Mouse (Mus musculus) adrenal gland, postnatal 10 days (tissue): ENCODE results near the gene Ttc30a2. TPM values are rescaled to one million over a fixed set of nuclear protein-coding genes. Genes with fewer than 3 reads are reported as not detected.
"Not testable (repeated sequence)": the region's sequence is repeated elsewhere in the genome, so short reads cannot be mapped to it uniquely, and the experiment has no call there.

Experiments
- DNase-seq: peaks from one replicate; pipeline ENCODE4 v3.0.0; 2021; ENCODE audit warnings: mixed read lengths
- total RNA-seq, 2 experiments: library from RNA; stranded (reverse); gene quantifications; 2 replicates each; pipeline ENCODE4 v1.2.3; 2021

Gene Ttc30a2
- total RNA-seq, 2 experiments from 2014 or later, result 0.78 to 1.2 TPM

GRCm38 (mm10) chr2:75981440-75982081 lies 3.6 kb upstream of the Ttc30a2 start, which contains the start of gene Ttc30a1:
Gene Ttc30a1, minus strand, starts transcription at chr2:75981967.
- DNase-seq, result peak; percentile 83

GRCm38 (mm10) chr2:75980933-75981439 lies 3.0 kb upstream of the Ttc30a2 start:
- DNase-seq, result not testable (repeated sequence)

- not testable (repeated sequence) for DNase-seq
These were observed 1.9 kb downstream of the Ttc30a2 start for GRCm38 (mm10) chr2:75976070-75976469.

DNA sequence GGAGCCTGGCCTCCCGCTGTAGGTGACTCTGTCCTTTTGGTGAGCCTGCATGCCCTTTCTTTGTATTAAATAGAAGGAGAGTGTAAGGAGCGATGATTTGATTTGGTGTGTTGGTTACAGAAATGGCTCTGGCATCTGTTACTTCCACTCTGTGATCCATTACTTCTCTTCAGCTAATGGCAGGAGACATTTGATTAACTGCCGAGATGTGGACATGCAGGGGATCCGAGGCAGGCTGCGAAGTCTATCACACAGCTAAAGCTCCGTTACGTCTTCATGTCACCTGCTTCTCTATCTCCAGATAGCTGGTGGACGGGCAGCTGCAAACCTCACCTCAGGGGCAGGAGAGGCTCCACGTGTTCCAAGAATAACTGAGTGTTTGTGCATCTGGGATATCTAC lies 3.8 kb downstream of the Ttc30a2 start:
- no peak for DNase-seq

DNA sequence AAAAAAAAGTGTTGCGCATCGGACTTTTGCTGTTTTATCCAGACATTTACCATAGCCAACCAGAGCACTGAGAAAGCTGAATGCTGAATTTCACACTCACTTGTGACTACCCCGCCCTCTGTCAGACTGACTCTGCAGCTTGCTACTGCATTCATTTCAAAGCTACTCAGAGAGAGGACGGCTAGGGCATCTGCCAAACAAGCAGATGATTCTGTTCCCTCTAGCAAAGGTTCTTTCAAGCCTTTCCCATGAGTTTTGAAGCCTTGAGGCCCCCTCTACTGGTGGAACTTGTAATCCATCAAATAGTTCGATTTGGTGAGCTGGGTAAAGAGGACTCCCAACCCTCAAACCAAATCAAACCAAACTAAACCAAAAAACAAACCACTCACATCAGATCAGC lies 13.0 kb downstream of the Ttc30a2 start:
- DNase-seq, result peak; percentile 75

DNA sequence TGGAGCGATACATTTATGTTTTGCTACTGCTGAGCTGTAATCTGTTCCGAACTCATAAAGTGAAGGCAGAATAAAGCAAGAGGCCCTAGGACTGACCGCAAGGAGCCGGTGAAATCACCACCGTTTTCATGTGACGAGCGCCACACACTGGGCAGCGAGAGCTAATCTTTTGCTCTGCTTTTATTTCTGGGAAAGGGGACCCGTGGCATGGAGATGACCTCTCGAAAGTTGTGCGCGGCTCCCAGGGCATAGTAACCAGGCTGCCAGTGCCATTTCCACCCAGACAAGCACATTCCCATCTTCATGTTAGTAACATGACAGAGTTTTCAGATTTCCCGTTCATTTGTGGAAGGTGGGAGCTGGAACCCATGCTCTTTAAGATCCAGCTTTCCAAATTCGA lies 13.5 kb downstream of the Ttc30a2 start:
- DNase-seq, result peak; percentile 85

- peak; percentile 25 for DNase-seq
These were observed 13.9 kb downstream of the Ttc30a2 start for GRCm38 (mm10) chr2:75964051-75964450.

- no peak for DNase-seq
These were observed 14.6 kb downstream of the Ttc30a2 start for GRCm38 (mm10) chr2:75963211-75963840.

DNA sequence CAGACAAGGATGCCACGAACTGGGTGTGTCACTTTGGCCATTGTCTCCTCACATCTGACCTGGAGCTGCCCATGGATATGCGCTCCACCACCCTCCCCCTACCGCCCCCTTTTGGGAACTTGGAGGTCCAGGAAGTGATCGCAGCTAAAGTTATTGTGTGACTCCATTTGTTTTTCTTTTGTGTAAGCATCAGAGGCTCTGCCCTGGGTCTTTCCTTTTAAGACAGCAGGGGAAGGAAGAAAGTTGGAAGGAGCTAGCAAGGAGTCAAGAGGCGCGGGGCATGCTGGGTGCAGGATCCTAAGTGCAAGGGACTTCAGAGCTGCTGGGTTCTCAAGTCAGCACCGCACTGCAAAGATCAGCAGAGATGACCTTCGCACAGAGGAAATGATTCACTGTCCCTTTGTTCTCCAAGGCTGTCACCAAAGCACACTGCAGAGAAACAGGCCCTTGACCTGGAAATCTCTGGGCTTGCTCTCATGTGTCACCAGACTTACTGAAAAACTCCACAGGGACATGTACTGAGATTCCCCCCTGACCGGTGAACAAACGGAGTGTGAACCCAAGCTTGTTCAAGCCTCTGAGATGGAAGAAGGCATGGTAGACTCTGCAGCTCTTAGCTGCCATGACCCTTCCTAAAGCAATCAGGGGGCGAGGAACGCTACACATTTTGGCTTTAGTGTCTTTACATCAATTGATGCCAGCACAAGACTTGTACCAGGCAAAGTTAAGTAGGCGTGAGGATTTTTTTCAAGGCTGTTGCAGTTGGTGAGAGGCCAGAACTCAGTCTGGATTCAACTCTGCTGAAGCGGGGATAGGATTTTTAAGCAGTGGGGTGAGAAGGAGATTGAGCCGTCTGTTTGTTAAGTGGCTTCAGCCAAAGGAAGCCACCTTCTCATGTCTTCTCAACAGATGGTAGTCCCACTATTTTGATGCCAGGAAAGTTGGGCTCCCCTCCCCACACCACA lies 17.3 kb downstream of the Ttc30a2 start:
- peak; percentile 74 for DNase-seq

DNA sequence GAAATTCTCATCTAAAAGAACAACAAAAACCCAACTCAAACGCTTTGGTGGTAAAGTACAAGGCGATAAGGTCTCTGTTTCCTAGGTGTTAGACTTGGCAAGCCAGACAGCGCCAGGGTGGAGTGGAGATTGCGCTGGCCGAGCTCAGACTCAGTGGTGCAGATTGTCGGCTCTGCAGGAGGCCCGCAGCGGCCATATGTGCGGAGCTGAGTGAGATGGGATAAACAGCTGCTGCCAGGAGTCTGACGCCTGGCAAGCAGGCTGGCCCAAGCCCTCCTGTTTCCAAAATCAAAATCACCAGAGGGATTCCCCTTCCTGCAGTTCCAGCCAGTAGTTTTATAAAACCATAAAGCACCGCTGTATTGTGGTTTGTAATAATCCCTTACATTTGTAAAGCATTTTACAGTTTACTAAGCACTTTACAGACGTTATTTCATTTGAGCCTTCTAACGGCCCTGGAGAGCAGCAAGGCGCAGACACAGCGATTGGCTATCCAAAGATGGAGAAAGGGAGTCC lies 18.1 kb downstream of the Ttc30a2 start:
- peak; percentile 37 for DNase-seq

DNA sequence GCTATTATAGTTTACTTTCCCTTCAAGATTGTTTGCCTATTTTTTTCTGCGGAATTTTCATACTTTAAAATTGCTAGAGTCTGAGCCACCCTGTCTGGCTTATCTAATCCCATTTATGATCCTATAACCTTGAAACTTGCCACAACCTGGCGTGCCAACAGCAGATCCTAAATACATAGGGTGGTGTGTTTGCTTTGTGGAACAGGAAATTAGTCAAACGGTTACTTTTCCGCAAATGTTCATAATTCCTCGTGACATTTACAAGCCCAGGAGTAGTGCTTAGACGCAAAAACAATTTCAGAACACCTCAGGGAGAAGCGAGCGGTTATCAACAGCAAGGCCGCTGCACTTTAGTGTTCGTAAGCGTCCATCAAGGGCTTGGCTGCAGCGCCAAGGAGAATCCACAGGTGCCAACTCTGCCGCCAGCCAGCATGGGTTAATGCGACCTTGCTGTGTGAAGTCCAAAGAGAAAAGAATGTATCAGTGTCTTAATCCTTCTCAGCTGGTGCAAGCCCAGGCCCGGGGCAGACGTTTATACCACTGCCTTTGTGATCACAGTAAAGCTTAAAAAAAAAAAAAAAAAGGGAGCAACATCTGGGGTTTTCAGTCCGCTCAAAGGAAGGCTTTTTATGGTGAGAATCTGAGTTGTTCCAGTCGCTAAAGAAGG lies 18.7 kb downstream of the Ttc30a2 start:
- DNase-seq, result peak; percentile 59

- DNase-seq, result no peak
These were observed 22.3 kb downstream of the Ttc30a2 start for GRCm38 (mm10) chr2:75955709-75956108.

- no peak for DNase-seq
These were observed 24.6 kb downstream of the Ttc30a2 start for GRCm38 (mm10) chr2:75953320-75953719.

DNA sequence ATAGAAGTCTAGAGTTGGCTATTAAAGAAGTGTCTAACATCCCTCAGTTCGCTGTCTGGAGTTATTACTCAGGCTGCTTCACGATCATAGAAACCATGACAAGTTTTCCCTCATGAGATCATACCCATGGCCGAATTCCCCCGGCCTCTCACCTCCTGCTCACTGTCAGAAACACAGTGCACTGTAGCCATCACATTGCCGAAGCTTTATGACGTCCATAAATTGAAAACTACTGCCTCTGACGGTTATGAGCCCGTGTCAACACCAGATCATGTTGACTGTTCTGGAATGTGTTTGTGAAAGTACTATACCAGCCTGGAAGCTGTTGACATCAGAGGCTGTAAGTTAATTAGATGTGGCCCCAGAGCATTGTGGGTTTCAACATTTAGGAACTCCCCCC lies 27.3 kb downstream of the Ttc30a2 start:
- DNase-seq, result no peak

DNA sequence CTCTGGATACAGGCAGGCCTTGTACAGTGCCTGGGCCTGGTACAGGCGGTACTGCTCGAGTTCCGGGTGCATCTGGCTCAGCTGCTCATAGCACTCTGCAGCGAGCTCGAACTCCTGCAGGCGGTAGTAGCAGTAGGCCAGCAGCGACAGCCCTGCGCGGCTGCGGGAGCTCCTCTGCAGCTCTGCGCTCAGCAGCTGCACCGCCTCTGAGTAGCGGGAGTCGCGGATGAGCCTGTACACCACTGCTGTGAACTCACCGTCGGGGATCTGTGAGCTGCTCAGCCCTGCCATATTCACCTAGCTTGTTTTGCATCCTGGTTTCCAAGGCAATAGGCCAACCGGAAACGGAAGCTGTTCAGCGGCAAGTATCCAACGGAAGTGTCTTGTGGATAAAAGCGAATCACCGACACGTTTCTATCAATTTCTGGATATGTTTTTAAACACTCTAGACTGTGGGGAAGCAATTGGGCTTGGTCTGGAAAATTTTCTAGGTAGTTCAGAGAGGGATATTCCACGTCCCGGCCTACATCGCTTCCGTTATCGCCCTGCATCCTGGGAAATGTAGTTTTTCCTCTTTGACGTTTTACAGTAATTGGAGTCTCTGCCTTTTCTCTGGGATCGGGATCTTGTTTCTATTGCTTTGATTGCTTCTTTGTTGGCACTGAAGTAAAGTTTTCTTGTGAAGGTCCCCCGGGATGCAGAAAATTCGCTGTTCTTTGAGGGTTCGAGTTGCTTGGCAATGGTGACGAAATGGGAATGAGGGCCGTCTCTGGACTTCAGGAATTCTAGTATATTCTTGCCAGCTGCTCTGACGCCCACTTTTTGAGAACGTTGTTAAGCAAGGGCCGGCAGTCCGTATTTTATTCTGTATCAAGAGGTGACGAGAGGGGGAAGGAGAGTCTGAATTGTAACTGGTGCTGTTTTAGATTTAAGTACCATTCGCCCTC lies 39.6 kb downstream of the Ttc30a2 start, which contains the start of gene Ttc30b:
TSS of gene Ttc30b (minus strand) at position 469 of the 947 bp plus-strand sequence.
- DNase-seq, result peak; percentile 85

DNA sequence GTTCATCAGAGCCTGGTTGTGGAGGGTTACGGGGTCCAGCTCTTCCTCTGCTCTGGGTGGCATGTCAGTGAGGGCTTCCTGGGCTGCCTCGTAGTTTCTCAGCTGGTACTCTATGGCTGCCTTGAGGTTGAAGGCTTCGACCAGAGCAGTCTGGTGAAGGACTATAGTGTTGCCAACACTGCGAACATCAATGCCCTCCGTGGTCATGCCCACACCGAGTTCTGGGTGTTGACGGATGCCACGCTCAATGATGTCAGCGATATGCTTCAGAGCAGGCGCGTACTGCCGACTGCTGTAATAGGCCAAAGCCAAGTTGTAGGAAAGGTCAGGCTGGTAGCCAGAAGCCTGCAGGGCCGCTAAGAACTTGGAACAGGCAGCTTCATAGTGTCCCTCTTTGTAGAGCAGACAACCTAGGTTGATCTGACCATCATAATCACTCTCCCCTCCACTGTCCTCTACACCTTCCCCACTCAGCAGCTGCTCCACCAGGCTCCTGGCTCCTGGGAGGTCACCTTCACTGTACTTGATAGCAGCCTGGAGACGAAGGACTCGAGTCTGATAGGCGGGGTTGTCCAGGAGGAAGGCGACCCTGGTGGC lies 40.4 kb downstream of the Ttc30a2 start:
- DNase-seq, result peak; percentile 45

- DNase-seq, result not testable (repeated sequence)
These were observed 41.3 kb downstream of the Ttc30a2 start for GRCm38 (mm10) chr2:75936685-75937084.

DNA sequence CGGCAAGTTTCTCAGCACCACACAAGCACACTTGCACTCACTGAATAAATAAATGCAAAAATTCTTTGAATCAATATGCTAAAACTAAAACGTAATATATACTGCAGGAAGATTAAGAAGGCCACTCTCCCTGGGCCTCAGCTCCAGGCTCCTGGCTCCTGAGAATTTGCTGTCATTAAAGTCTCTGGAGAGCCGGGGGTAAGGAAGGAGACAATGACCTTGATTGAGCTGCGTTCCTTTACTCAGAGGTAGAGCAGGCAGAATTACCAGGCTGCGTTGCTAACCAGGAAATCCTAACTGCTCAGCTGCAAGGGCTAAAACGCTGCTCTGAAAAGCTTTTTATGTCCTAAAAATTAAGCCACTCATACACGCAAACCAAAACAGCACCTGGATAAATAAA lies 44.4 kb downstream of the Ttc30a2 start:
- no peak for DNase-seq

DNA sequence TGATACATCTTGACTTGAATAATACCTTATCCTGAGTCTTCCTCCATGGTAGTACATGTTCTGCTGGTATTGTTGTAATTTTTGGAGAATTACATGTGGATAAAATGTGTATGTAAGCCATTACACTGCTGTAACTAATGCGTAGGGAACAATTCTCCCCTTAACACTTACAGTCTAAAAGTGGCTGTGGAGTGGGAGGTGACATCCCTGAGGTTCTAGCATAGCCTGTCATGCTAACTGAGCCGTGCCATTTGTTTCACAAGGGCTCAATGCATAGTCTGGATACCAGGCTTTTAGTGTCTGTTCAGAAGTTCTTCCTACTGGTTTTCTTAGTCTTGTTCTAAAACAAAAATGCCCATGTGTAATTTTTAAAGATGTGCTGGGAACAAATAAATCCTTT lies 47.0 kb downstream of the Ttc30a2 start:
- no peak for DNase-seq
